Mouse (Mus musculus): ENCODE measurements around the gene Zfp280d. TPM values are rescaled to one million over a fixed set of nuclear protein-coding genes. Genes with fewer than 3 reads are reported as not detected.

The Zfp280d gene
- polyA plus RNA-seq, 1 experiment from 2014 or later: 30.9 TPM

Other genes with a start within 250 kb of the Zfp280d start
- 44.7 and 48.3 TPM in 2 replicates for gene Tcf12, start 163.0 kb upstream of the Zfp280d start, polyA plus RNA-seq (2016; fragmentation: Nextera tagmentation; extraction: Ambion mirVana)
- gene Mns1, start 163.2 kb downstream of the Zfp280d start, polyA plus RNA-seq (2016; fragmentation: Nextera tagmentation; extraction: Ambion mirVana): 19.2 and 19.9 TPM in 2 replicates
- 18.8 and 19.3 TPM in 2 replicates for gene Tex9, start 217.4 kb downstream of the Zfp280d start, polyA plus RNA-seq (2016; fragmentation: Nextera tagmentation; extraction: Ambion mirVana)

All from heart, embryonic 12.5 days (tissue).